Mouse (Mus musculus) skeletal muscle tissue, adult 2 months (tissue): ENCODE results near the gene Gbf1.

Source experiments
- DNase-seq: peaks from one replicate; pipeline ENCODE4 v3.0.0-alpha.2; 2012; ENCODE audit warnings: low read depth, low spot score

The Gbf1 gene

DNA sequence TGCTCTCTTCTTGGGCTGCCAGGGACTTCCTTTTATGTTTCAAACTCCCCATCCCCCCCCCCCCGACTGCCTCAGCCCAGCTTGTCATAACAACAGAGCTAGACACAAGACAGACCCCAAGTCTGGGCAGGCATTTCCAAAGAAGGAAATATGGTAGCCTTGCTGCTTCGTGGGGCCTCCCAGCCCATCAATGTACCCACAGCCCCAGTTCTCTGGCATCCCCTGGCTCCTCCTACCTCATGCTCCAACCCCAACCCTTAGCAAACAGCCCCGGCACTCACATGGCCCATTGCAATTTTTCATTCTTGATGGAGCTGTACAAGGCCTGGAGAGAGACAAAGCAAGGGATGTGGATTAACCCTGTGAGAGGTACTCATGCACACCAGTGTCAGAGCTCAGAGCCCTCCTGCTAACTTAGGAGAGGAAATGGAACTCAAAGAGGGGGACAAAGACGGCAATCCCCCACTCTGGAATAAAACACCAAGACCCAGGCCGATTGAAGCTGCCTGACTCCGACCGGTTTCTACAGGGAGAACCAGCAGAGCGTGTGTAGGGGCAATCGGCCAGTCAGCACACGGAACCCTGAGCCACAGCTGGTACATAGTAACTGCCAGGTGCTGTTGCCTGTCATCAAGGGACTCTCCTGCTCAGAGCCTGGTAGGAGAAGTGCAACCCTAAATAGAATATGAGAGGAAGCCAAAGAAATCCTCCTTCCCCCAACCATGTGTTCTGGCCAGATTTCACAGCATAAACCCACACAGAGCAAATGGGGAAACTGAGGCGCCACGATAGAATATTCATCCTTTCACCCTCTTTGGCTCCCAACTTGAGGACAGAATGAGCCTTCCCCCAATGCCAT is 163.7 kb downstream of the Gbf1 start:
- no peak for DNase-seq

- DNase-seq = no peak
Measured at GRCm38 (mm10) chr19:46316846-46317545, 164.7 kb downstream of the Gbf1 start.

- DNase-seq = no peak
Measured at GRCm38 (mm10) chr19:46317546-46317885, 165.2 kb downstream of the Gbf1 start.

DNA sequence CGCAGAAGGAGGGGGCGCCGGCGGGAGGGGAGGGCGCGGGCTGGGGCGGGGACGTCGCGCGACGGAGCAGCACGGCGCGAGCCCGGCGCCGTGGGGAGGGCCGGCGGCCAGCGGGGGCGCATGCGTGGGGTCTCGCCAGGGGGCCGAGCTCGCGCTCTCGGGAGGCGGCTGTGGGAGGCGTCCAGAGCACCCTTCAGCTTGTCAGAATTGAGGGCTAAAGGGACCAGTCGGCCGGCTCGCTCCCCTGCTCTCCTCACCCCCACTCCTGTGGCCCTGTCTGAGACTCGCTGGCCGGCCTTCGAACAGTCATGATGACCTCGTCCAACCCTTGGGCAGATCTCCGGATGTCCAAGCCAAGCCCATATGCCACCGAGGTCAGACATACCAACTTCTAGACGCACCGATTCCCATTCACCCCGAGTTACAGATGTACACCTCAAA is 165.7 kb downstream of the Gbf1 start:
- no peak for DNase-seq

DNA sequence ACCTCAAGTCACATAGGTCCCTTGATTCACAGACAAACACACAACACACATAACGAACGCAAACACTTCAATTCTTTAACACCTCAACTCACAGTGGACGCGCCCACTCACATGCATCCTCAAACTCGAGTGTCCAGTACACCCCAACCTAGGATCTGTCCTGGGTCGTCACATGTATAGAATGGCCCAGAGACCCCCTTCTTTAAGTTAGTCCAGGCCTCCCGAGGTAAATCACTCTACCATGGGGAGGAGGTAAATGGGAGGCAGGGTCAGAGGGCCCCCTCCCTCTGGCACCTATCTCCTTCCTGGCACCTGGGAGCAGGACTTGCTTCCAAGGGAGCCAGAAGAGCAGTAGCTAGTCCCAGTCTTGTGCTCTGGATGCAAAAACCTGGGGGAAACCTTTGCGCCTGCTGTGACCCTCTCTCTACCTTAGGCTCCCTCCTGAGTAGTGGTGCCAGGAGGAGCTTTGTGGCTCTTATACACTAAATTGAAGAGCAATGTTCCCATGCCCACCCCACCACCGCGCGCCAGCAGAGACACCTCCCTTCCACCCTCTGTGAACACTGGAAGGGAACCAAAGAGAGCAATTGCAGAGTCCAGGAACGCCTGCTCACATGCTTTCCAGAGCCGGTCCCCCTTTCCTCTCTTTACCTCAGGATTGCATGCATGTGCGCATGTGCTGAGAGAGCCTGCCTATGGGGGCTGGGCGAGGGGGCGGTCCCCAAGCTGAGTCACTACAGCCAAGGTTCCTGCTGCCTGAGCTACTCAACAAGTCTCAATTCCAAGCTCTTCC is 166.5 kb downstream of the Gbf1 start:
- DNase-seq = no peak

- no peak for DNase-seq
Measured at GRCm38 (mm10) chr19:46320076-46320785, 167.9 kb downstream of the Gbf1 start.

DNA sequence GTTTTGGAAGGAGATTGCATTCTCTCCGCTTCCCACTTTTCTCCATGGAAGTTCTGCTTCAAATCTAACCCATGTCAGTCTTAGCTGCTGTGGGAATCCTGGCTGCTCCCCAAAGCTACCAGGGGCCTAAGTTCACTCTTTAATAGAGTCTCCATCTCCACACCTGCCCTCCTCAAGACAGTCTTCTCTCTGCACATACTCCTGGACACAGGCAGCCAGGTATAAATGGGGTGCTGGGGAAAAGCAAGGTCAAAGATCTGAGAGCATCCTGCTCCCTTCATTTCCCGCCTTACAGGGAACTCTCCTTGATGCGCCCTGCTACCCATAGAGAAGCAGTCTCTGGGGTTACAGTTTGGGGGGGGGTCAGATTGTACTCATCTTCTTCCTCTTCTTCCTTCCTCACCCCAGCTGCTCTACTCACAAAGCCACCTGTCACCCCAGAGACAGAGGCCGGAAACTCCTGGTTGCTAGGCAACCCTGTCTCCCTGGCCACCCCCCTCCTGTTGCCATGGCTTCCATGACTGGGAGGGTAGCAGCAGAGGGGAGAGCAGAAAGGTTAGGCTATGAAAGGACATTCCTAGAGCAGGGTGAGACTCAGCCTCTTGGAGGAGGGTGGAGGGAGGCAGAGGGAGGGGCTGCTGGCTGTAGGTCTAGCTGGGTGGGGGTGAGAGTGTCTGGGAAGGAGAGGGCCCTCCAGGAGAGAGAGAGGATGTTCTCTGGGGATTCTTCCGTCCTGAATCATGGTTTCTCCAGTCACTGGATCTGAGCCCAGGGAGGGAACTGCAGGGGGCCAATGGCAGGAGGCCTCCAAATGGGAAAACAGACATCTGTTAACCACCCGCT is 169.0 kb downstream of the Gbf1 start:
- DNase-seq = no peak

GRCm38 (mm10) chr19:46322144-46322995 is 170.1 kb downstream of the Gbf1 start:
- DNase-seq = no peak

GRCm38 (mm10) chr19:46322996-46323572 is 170.8 kb downstream of the Gbf1 start:
- no peak for DNase-seq

GRCm38 (mm10) chr19:46323716-46324115 is 171.4 kb downstream of the Gbf1 start:
- DNase-seq = no peak

DNA sequence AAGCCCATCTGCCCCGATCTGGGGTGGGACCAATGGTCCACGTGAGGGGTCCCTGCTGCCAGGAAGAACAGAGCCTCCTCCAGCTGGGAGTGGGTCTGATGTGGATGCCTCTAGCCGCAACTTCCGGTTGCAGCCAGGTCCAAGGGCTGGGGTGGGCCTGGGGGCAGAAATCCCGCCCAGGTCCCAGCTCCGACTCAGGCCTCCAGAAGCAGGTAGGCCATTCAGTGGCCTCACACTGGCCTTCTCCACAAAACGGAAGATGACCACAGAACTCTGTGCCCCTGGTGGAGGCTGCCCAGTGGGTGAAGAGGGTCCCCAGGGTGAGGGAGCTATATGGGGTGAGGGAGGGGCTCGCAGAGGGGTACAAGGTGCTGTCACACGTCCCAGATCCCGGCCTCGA is 172.1 kb downstream of the Gbf1 start:
- no peak for DNase-seq

GRCm38 (mm10) chr19:46324918-46325317 is 172.6 kb downstream of the Gbf1 start:
- DNase-seq = no peak

GRCm38 (mm10) chr19:46326019-46326755 is 173.9 kb downstream of the Gbf1 start:
- no peak for DNase-seq

DNA sequence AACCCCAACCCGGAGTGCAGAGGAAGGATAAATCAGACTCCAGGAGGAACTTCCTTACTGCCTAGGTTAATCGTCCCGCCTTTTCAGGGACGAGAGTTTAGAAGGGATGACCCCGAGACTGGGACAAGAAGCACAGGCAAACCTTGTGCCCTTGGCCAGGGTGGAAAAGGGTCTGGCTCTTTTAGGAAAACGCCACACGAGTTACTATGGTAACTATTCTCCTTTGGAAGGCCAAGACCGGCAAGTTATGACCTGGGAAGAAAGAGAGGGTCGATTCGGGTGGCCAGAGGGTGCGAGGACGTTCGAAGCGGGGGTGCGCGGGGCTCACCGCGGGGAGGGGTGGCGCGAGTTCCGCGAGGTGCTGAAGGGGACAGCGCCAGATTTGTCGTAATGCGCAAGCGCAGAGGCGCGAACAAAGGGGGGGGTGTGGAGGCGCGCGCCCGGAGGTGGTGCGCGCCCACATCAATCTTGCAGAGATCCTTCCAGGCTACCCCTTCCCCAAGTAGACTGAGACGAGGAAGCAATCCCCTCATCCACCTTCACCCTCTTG is 174.5 kb downstream of the Gbf1 start, which contains the start of gene Psd:
TSS of gene Psd (minus strand) at position 401 of the 550 bp plus-strand sequence.
- DNase-seq = no peak

DNA sequence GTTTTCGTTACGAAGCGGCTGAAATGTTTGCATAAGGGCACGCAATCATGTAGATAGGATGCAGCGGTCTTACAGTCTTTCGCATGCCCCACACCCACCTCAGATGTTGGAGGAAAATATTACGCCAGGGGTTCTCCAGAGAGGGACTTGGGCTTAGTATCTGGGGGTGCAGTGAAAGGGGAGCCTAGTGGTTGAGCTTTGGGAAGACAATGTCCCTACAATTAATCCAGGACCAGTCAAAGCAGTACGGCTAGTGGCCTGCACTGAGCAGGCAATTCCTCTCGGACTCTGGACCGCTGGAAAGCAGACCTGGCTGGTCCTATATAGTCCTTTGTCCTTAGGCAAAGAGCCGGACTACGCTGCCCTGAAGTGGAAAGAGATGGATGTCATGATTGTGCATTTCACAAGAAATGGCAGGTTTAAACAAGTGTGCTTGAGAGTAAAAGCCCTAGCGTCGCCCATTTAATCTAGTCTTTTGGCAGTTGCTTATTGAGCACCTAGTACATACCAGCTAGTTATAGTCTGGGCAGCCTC is 175.3 kb downstream of the Gbf1 start:
- DNase-seq = no peak

GRCm38 (mm10) chr19:46328081-46329030 is 176.0 kb downstream of the Gbf1 start, which contains the start of gene Fbxl15:
Gene Fbxl15 (plus strand): TSS chr19:46328184.
- peak; percentile 98 for DNase-seq
